Mouse (Mus musculus) brain, embryonic 14.5 days (tissue): ENCODE results near the gene Med27.

Experiments used
- CTCF ChIP-seq: fragments of 200-500 bp; IDR thresholded peaks from 2 replicates; pipeline ENCODE4 v1.5.1; 2012; ENCODE audit warnings: inconsistent platforms, mild to moderate bottlenecking, moderate library complexity, borderline replicate concordance; ENCODE audit not compliant: insufficient read depth, insufficient read length; ENCODE audit errors: extremely low read depth
- POLR2A ChIP-seq: fragments of 200-500 bp; IDR thresholded peaks from 2 replicates; pipeline ENCODE4 v1.6.1; 2012; ENCODE audit warnings: mild to moderate bottlenecking, inconsistent platforms, borderline replicate concordance; ENCODE audit not compliant: poor library complexity, insufficient read depth, insufficient read length, severe bottlenecking; ENCODE audit errors: extremely low read depth

DNA sequence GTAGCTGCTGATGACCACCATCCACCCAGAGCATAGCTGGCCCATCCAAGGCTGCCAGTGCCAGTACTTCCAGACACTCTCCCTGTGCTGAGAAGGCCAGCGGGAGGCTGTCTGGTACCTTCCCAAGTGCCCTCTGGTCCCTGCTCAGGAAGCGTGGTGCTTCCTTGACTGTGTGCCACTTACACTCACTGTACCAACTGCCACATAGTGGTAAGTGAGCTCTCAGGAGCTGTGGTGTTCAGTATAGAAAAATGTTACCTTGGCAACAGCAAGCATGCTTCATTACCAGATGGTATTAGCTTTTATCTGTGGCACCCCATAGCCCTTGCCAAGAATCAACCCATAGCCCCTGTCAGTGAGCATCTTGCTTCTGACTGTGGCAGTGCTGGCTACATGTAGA is 148.7 kb downstream of the Med27 start:
- TF ChIP-seq CTCF, result no peak
- no peak for TF ChIP-seq POLR2A
